Mouse (Mus musculus): Measurements from ENCODE around the gene Rad9b. TPM values are rescaled to one million over a fixed set of nuclear protein-coding genes. Genes with fewer than 3 reads are reported as not detected.
"Not testable (repeated sequence)": the region's sequence is repeated elsewhere in the genome, so short reads cannot be mapped to it uniquely, and the experiment has no call there.

Gene Rad9b
- total and polyA plus RNA-seq, 3 experiments = 1.9 to 2.8 (median 2.3) TPM

GRCm38 (mm10) chr5:122371591-122372191 lies 17.7 kb upstream of the Rad9b start, which contains the start of gene Gpn3:
TSS of gene Gpn3 (plus strand) at chr5:122371876.
- no peak for DNase-seq

DNA sequence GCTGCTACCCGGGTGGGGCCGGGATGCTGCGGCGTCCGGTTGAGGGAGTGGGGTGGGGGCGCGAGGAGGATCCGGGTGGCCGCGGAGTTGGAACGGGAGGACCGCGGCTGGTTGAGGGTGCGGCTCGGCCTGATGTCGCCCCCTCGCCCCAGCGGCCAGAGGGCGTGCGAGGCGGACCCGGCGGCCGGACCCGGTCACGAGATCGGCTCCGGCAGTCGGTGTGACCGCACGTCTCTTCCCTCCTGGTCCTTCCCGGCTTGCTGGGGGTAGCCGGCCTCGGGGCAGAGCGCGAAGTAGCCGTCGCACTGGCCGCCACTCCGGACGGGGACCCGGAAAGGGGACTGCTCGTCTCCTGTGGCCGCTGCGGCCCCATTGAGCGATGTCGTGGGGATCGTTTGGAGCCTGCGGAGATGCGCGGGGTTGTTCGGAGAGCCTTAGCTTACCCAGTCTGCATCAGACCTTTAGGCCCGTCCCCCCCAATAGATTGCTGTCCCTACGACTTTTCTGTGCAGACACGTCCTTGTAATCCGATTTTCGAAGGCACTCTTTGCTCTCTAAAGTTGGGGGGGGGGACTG lies 547 bp upstream of the Rad9b start:
- no peak for DNase-seq

- DNase-seq = no peak
These were observed 8.3 kb downstream of the Rad9b start for GRCm38 (mm10) chr5:122345777-122346176.

DNA sequence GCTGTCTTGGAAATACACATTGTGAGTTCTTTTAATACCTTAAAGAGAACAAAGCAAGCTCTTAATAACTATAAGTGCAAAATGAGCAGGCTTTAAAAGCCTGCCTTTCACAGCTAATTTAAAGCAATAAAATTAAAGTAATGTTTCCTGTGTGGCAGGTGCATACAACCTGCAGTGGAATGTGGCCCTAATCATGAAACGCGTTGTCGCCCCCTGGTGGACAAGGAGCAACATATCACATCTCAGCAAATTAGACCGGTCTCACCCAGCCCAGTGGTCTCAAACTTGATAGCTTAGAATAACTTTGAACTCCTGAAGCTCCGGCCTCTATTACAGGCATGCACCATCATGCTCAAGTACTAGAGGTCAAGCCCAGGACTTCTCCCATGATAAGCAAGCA lies 9.8 kb downstream of the Rad9b start:
- DNase-seq = peak; percentile 60

DNA sequence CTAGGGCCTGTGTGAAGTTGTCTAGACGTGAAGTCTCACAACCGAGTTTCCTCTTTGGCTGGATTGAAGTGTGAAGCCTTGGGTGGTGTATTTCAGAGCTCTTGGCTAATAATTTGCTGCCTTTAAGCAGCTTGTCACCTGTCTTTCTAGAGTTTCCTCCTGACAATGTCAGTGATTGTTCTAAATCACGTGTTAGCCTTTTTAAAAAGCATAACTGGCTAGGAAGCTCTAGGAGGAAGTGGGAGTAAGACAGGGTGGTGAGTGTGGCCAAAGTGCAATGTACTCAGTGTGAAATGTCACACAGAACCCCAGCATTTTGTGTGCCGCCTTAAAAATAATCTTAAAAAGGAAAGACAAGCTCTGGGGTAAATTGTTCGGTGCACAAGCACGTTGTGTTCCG lies 10.3 kb downstream of the Rad9b start:
- no peak for DNase-seq

DNA sequence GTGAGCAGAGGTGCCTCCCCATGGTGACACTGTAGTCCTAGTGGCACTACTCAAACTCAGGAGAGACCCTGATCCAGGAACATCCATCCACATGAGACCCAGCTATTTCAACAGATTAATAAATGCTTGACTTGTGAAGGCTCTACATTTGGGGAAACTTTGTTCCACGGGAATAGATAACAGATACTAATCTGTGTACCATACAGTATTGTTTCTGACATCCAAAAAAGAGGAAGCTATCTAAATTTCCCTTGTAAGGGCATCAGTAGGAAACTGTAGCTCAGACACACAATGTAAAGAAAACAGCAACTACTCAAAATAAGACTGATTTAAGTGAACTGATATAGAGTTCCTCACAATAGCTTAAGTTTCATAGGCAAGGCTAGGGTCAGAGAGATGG lies 11.2 kb downstream of the Rad9b start:
- no peak for DNase-seq

- no peak for DNase-seq
These were observed 17.3 kb downstream of the Rad9b start for GRCm38 (mm10) chr5:122336554-122337294.

DNA sequence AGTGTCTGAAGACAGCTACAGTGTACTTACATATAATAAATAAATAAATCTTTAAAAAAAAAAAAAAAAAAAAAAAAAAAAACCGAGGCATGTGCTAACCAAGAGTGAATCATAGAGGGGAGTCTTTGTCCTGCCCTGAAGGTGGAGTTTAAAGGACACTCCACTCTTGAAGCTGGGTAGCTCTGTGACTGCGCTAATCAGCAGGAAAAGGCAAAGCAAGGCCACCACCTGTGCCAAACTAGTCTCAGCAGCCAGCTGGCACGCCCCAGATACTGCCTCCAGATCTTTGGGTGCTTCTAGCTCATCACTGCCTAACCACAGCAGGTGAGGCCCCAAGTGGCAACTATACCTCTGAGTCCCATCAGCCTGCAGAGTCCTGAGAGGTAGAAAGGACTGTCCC lies 19.4 kb downstream of the Rad9b start:
- no peak for DNase-seq

- DNase-seq = no peak
These were observed 23.8 kb downstream of the Rad9b start for GRCm38 (mm10) chr5:122330269-122330668.

DNA sequence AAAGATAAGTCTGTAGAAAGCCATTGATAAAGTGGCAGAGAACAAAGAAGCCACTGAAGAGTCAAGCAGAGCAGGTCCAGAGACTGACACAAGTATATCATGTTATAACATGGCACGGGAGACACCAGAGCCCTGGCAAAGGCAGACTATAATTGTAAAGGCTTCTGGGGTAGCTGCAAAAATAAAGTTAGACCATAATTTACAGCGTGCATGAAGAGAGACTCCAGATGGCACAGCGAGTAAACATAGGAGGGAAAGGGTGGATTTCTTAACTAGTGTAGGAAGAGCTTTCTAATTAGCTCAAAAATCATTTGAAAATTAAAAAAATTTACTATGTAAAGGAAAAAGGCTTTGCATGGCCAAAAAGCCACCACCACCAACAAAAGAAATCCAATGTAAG lies 26.8 kb downstream of the Rad9b start:
- no peak for DNase-seq

DNA sequence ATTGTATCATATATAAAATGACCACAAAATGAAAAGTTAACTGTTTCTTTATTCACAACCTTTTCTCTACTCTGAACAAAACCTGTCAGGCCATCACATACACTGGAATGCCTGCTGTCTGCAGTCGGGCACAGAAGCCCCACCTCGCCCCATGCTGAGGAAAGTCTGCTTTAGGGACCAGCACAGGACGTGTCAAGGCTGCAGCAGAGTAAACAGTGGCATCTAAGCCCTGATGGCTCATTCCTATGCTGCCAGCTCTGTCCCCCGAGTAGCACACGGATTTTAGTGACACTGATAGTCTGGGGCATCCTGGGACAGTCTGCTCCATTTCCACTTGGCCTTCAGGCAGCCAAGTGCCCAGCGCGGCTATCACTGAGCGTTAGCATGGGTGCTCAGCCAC lies 28.6 kb downstream of the Rad9b start:
- DNase-seq = no peak

DNA sequence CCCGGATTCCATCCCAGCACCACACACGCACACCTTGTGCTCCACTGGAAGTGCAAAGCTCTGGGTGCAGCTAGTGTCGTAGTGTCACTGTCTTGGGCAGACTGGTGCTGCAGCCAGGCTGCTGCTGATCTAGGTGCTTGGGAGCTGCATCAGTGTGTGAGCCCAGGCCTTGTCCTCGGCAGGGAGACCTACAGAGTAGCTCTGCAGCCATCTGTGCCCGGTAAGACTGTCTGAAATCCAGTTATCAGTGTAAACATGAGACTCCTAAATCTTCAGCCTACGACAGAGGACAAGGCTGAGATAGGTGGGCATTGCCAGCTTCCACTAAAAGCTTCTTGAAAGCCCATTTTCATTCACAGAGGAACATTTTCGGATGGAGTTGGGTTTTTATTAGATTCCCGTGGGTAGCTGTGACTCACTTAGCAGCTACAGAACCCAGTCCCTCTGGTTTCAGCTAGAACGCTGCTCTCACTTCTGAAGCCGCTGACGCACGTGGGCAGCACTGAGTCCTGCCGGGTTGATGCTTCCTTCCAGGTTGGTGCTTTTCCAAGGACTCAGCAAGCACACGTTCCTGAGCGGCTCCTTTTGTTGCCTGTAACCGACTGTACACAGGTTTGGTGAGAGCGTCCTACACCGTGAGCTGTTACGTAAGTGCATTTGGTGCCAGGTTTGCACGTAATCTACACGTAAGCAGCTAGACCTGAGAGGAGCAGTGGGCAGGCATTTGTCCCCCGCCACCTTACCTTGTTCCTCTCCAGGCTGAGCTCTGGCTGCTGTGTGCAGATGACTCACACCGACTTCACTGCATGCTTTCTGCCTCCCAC lies 29.2 kb downstream of the Rad9b start:
- peak; percentile 75 for DNase-seq

DNA sequence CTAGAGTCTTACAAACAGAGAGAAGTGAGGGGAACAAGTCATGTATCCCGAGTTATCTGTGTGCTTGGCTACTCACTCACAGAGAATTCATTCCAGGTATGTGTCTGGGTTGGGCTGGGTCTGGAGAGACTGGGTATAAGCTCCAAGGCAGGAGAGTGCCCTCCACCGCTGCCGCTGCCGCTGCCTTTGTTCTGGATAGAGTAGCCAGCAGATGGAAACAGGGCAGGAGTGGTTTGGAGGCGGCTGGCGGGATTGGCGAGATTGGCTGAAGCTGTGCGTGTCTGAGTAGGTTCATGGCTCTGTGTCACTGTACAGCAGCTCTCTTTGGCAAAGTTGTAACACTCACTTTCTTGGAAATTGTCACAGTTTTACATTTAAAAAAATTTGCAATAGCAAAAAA lies 30.5 kb downstream of the Rad9b start:
- DNase-seq = no peak

GRCm38 (mm10) chr5:122320205-122320781 lies 33.7 kb downstream of the Rad9b start:
- DNase-seq = no peak

GRCm38 (mm10) chr5:122319474-122320204 lies 34.4 kb downstream of the Rad9b start:
- DNase-seq = peak; percentile 53

- DNase-seq = not testable (repeated sequence)
These were observed 35.1 kb downstream of the Rad9b start for GRCm38 (mm10) chr5:122318976-122319375.

GRCm38 (mm10) chr5:122318100-122318499 lies 35.9 kb downstream of the Rad9b start:
- DNase-seq = no peak

DNA sequence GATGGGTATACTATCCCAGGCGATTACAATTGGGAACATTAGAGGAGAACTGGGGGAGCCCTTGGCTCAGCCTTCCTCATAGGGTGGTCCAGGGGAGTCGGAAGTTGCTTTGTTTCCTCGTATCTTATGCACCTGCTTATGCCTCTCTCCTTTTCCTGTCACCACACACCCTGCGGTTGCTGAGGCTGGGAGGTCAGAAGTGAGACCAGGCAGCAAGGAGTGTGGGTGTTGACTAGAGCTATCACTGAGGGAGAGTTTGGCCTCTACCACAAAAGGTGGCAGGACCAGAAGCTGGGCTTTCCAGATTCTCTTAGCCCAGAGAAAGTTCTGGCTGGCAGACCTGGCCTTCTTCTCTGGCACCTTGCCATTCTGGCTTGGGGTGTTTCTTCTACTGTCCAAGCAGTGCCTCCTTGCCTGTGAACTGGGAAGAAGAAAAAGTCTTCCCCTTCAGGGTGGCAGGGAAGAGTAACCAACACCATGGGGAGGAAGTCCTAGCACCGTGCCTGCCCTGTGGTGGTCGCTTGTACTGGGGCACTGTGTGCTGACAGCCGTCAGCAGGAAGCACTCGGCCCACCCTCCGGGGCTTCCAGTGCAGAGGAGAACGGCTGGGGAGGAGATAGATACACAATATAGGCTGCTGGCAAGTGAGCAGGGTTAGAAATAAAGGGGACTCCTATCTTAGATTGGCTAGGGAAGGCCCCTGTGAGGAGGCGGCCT lies 36.5 kb downstream of the Rad9b start:
- peak; percentile 51 for DNase-seq

DNA sequence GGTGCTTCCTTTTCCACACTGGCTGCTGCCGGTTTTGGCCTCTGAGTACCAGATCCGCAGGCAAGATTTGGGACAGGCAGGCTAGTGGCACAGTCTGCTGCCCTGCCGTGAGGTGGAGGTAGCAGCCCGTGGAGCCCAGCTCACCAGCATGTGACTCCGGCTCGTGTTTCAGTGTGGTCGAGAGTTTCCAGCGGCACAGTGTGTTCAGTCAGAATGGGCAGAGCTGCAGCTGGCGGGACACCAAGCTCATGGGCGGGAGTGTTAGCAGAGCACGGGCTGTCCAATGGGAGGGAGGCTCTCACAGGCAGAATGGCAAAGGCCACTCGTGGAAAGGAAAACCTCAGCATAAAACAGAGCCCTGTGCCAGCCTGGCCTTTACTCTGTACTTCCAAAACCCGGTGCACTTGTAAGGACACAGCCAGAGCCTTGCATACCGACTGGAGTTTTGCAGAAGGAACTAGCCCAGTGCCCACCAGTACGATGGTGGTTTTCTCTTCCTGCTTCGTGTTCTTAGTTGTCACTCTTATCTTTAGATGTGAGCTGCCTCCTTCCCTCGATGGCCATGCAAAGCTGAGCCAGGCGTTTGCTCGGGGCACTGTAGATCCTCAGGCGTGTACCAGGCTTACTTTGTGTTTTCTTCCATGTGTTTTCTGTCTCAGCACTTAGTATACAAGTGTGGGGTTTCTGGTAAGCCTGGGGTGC lies 38.9 kb downstream of the Rad9b start:
- peak; percentile 93 for DNase-seq

Data from adrenal gland, adult 2 months (tissue).